Mouse (Mus musculus): ENCODE results near the gene Ccdc191. TPM values are rescaled to one million over a fixed set of nuclear protein-coding genes. Genes with fewer than 3 reads are reported as not detected.

The Ccdc191 gene
- polyA plus RNA-seq, 1 experiment = 1.3 TPM

GRCm38 (mm10) chr16:43935367-43935766, 45.8 kb downstream of the Ccdc191 start:
- Histone ChIP-seq H3K36me3 (ENCODE audit: control insufficient read depth, insufficient read depth, low read length) (no peaks in the 10 kb centered on the region), H3K27ac (ENCODE audit: control insufficient read depth, insufficient read depth, low read length) (no peak overlapping the region), H3K27me3 (ENCODE audit: control insufficient read depth, insufficient read depth, low read length) (no peaks in the 10 kb centered on the region), H3K4me1 (replicated peaks; ENCODE audit: control insufficient read depth, insufficient read depth, low read length) (no peaks in the 10 kb centered on the region), H3K4me3 (ENCODE audit: control insufficient read depth, insufficient read depth, low read length) (no peak overlapping the region)
- no peak for TF ChIP-seq POLR2A (IDR thresholded peaks at IDR 0.05; ENCODE audit: control insufficient read depth, extremely low read depth, insufficient read depth, low read length, poor library complexity)
- TF ChIP-seq CTCF (IDR thresholded peaks at IDR 0.05; ENCODE audit: borderline replicate concordance, control insufficient read depth, extremely low read depth, insufficient read depth, low read length, poor library complexity) = no peak
- whole genome bisulfite sequencing = 82% methylated on average over 3 of the region's 3 CpGs
- DNase-seq = no peak

- no peak for DNase-seq
- Histone ChIP-seq H3K4me1 (replicated peaks; ENCODE audit: control insufficient read depth, insufficient read depth, low read length) (no peaks in the 10 kb centered on the region), H3K36me3 (ENCODE audit: control insufficient read depth, insufficient read depth, low read length) (no peaks in the 10 kb centered on the region), H3K4me3 (ENCODE audit: control insufficient read depth, insufficient read depth, low read length) (no peak overlapping the region), H3K27me3 (ENCODE audit: control insufficient read depth, insufficient read depth, low read length) (no peaks in the 10 kb centered on the region), H3K27ac (ENCODE audit: control insufficient read depth, insufficient read depth, low read length) (no peak overlapping the region)
- WGBS = 89% methylated on average over 3 of the region's 3 CpGs
- TF ChIP-seq CTCF (IDR thresholded peaks at IDR 0.05; ENCODE audit: borderline replicate concordance, control insufficient read depth, extremely low read depth, insufficient read depth, low read length, poor library complexity) = no peak
These were observed 46.3 kb downstream of the Ccdc191 start for GRCm38 (mm10) chr16:43935892-43936291.

- WGBS = 97% methylated on average over 4 of the region's 4 CpGs
- no peak for TF ChIP-seq CTCF (IDR thresholded peaks at IDR 0.05; ENCODE audit: borderline replicate concordance, control insufficient read depth, extremely low read depth, insufficient read depth, low read length, poor library complexity)
- no peak for TF ChIP-seq POLR2A (IDR thresholded peaks at IDR 0.05; ENCODE audit: control insufficient read depth, extremely low read depth, insufficient read depth, low read length, poor library complexity)
These were observed 51.2 kb downstream of the Ccdc191 start for GRCm38 (mm10) chr16:43940846-43941245.

GRCm38 (mm10) chr16:43945351-43945750, 55.8 kb downstream of the Ccdc191 start:
- Histone ChIP-seq H3K36me3 (ENCODE audit: control insufficient read depth, insufficient read depth, low read length) (no peaks in the 10 kb centered on the region), H3K27me3 (ENCODE audit: control insufficient read depth, insufficient read depth, low read length) (no peaks in the 10 kb centered on the region), H3K27ac (ENCODE audit: control insufficient read depth, insufficient read depth, low read length) (no peak overlapping the region), H3K4me3 (ENCODE audit: control insufficient read depth, insufficient read depth, low read length) (no peak overlapping the region), H3K4me1 (replicated peaks; ENCODE audit: control insufficient read depth, insufficient read depth, low read length) (no peaks in the 10 kb centered on the region)
- TF ChIP-seq CTCF (IDR thresholded peaks at IDR 0.05; ENCODE audit: borderline replicate concordance, control insufficient read depth, extremely low read depth, insufficient read depth, low read length, poor library complexity) (no peak), POLR2A (IDR thresholded peaks at IDR 0.05; ENCODE audit: control insufficient read depth, extremely low read depth, insufficient read depth, low read length, poor library complexity) (no peak)
- DNase-seq = no peak
- WGBS = 98% methylated on average over 3 of the region's 3 CpGs

More at GRCm38 (mm10) chr16:43940846-43941245, 51.2 kb downstream of the Ccdc191 start:
- no peak overlapping the region for H3K4me3 ChIP-seq (ENCODE audit: control insufficient read depth, insufficient read depth, low read length)
- no peak overlapping the region for H3K27ac ChIP-seq (ENCODE audit: control insufficient read depth, insufficient read depth, low read length)
- H3K36me3 ChIP-seq (ENCODE audit: control insufficient read depth, insufficient read depth, low read length) = no peaks in the 10 kb centered on the region
- DNase-seq = no peak
- H3K27me3 ChIP-seq (ENCODE audit: control insufficient read depth, insufficient read depth, low read length) = no peaks in the 10 kb centered on the region
- no peaks in the 10 kb centered on the region for H3K4me1 ChIP-seq (replicated peaks; ENCODE audit: control insufficient read depth, insufficient read depth, low read length)

- no peaks in the 10 kb centered on the region for H3K4me1 ChIP-seq (replicated peaks; ENCODE audit: control insufficient read depth, insufficient read depth, low read length)
- H3K27ac ChIP-seq (ENCODE audit: control insufficient read depth, insufficient read depth, low read length) = no peak overlapping the region
- H3K36me3 ChIP-seq (ENCODE audit: control insufficient read depth, insufficient read depth, low read length) = no peaks in the 10 kb centered on the region
- WGBS = 94% methylated on average over 3 of the region's 3 CpGs
- H3K4me3 ChIP-seq (ENCODE audit: control insufficient read depth, insufficient read depth, low read length) = no peak overlapping the region
- DNase-seq = no peak
- TF ChIP-seq POLR2A (IDR thresholded peaks at IDR 0.05; ENCODE audit: control insufficient read depth, extremely low read depth, insufficient read depth, low read length, poor library complexity) = no peak
- TF ChIP-seq CTCF (IDR thresholded peaks at IDR 0.05; ENCODE audit: borderline replicate concordance, control insufficient read depth, extremely low read depth, insufficient read depth, low read length, poor library complexity) = no peak
- H3K27me3 ChIP-seq (ENCODE audit: control insufficient read depth, insufficient read depth, low read length) = no peaks in the 10 kb centered on the region
These were observed 56.3 kb downstream of the Ccdc191 start for GRCm38 (mm10) chr16:43945869-43946268.

GRCm38 (mm10) chr16:43951591-43951990, 62.0 kb downstream of the Ccdc191 start:
- Histone ChIP-seq H3K4me1 (replicated peaks; ENCODE audit: control insufficient read depth, insufficient read depth, low read length) (peaks cover 2% of the 10 kb centered on the region; the same call in 1 of the 2 replicates), H3K4me3 (ENCODE audit: control insufficient read depth, insufficient read depth, low read length) (no peak overlapping the region), H3K27ac (ENCODE audit: control insufficient read depth, insufficient read depth, low read length) (no peak overlapping the region), H3K36me3 (ENCODE audit: control insufficient read depth, insufficient read depth, low read length) (no peaks in the 10 kb centered on the region), H3K27me3 (ENCODE audit: control insufficient read depth, insufficient read depth, low read length) (no peaks in the 10 kb centered on the region)
- 49% methylated on average over 4 of the region's 4 CpGs for WGBS
- DNase-seq = no peak
- TF ChIP-seq POLR2A (IDR thresholded peaks at IDR 0.05; ENCODE audit: control insufficient read depth, extremely low read depth, insufficient read depth, low read length, poor library complexity) (no peak), CTCF (IDR thresholded peaks at IDR 0.05; ENCODE audit: borderline replicate concordance, control insufficient read depth, extremely low read depth, insufficient read depth, low read length, poor library complexity) (no peak)

- TF ChIP-seq CTCF (IDR thresholded peaks at IDR 0.05; ENCODE audit: borderline replicate concordance, control insufficient read depth, extremely low read depth, insufficient read depth, low read length, poor library complexity) (no peak), POLR2A (IDR thresholded peaks at IDR 0.05; ENCODE audit: control insufficient read depth, extremely low read depth, insufficient read depth, low read length, poor library complexity) (no peak)
- no peak overlapping the region for H3K27ac ChIP-seq (ENCODE audit: control insufficient read depth, insufficient read depth, low read length)
- peaks cover 2% of the 10 kb centered on the region; the same call in 1 of the 2 replicates for H3K4me1 ChIP-seq (replicated peaks; ENCODE audit: control insufficient read depth, insufficient read depth, low read length)
- 45% methylated on average over 6 of the region's 6 CpGs for WGBS
- H3K4me3 ChIP-seq (ENCODE audit: control insufficient read depth, insufficient read depth, low read length) = no peak overlapping the region
- DNase-seq = no peak
- H3K27me3 ChIP-seq (ENCODE audit: control insufficient read depth, insufficient read depth, low read length) = no peaks in the 10 kb centered on the region
- no peaks in the 10 kb centered on the region for H3K36me3 ChIP-seq (ENCODE audit: control insufficient read depth, insufficient read depth, low read length)
These were observed 65.3 kb downstream of the Ccdc191 start for GRCm38 (mm10) chr16:43954913-43955312.
